Mouse (Mus musculus): ENCODE results near the gene Pank3. TPM values are rescaled to one million over a fixed set of nuclear protein-coding genes. Genes with fewer than 3 reads are reported as not detected.
A peak's percentile ranks its signal among the peaks of the same experiment; 100 is the strongest.

Pank3 gene
- polyA plus RNA-seq, 1 experiment from 2014 or later: 39.6 TPM

GRCm38 (mm10) chr11:35755546-35755945, 13.7 kb upstream of the Pank3 start:
- Histone ChIP-seq H3K27me3 (replicated peaks; ENCODE audit: control insufficient read depth, insufficient read depth, low read length) (no peaks in the 10 kb centered on the region), H3K36me3 (ENCODE audit: control insufficient read depth, insufficient read depth) (no peaks in the 10 kb centered on the region), H3K4me3 (ENCODE audit: low read depth, low read length) (no peak overlapping the region), H3K4me1 (replicated peaks; ENCODE audit: control insufficient read depth, insufficient read depth, low read length) (peaks cover 2% of the 10 kb centered on the region; the same call in 1 of the 2 replicates), H3K9ac (ENCODE audit: low read depth, low read length) (no peak overlapping the region), H3K4me2 (replicated peaks; ENCODE audit: low read depth) (no peak overlapping the region), H3K27ac (ENCODE audit: low read depth, low read length) (peak overlapping the region; percentile 80), H3K9me3 (ENCODE audit: control insufficient read depth) (no peaks in the 10 kb centered on the region)
- WGBS: 19% methylated on average over 6 of the region's 6 CpGs
- no peak for TF ChIP-seq CTCF (IDR thresholded peaks at IDR 0.05; ENCODE audit: low read depth)
- peak; percentile 16; the same call in 1 of the 2 replicates for ATAC-seq

GRCm38 (mm10) chr11:35756411-35757303, 12.6 kb upstream of the Pank3 start:
- Histone ChIP-seq H3K4me1 (replicated peaks; ENCODE audit: control insufficient read depth, insufficient read depth, low read length) (peaks cover 6% of the 10 kb centered on the region; the same call in 1 of the 2 replicates), H3K9me3 (ENCODE audit: control insufficient read depth) (no peaks in the 10 kb centered on the region), H3K4me3 (ENCODE audit: low read depth, low read length) (no peak overlapping the region), H3K27ac (ENCODE audit: low read depth, low read length) (peak overlapping the region; percentile 80; the same call in 1 of the 2 replicates), H3K36me3 (ENCODE audit: control insufficient read depth, insufficient read depth) (no peaks in the 10 kb centered on the region), H3K9ac (ENCODE audit: low read depth, low read length) (no peak overlapping the region), H3K4me2 (replicated peaks; ENCODE audit: low read depth) (no peak overlapping the region), H3K27me3 (replicated peaks; ENCODE audit: control insufficient read depth, insufficient read depth, low read length) (no peaks in the 10 kb centered on the region)
- ATAC-seq: no peak
- WGBS: 87% methylated on average over 11 of the region's 11 CpGs
- TF ChIP-seq CTCF (IDR thresholded peaks at IDR 0.05; ENCODE audit: low read depth): no peak

- no peaks in the 10 kb centered on the region for H3K27me3 ChIP-seq (replicated peaks; ENCODE audit: control insufficient read depth, insufficient read depth, low read length)
- no peak overlapping the region for H3K4me2 ChIP-seq (replicated peaks; ENCODE audit: low read depth)
- 58% methylated on average over 7 of the region's 7 CpGs for WGBS
- no peak for TF ChIP-seq CTCF (IDR thresholded peaks at IDR 0.05; ENCODE audit: low read depth)
- H3K4me3 ChIP-seq (ENCODE audit: low read depth, low read length): no peak overlapping the region
- H3K36me3 ChIP-seq (ENCODE audit: control insufficient read depth, insufficient read depth): no peaks in the 10 kb centered on the region
- H3K27ac ChIP-seq (ENCODE audit: low read depth, low read length): peak overlapping the region; percentile 86
- peak; percentile 91 for ATAC-seq
- H3K9ac ChIP-seq (ENCODE audit: low read depth, low read length): no peak overlapping the region
- H3K4me1 ChIP-seq (replicated peaks; ENCODE audit: control insufficient read depth, insufficient read depth, low read length): peaks cover 6% of the 10 kb centered on the region; the same call in 1 of the 2 replicates
- H3K9me3 ChIP-seq (ENCODE audit: control insufficient read depth): no peaks in the 10 kb centered on the region
Observed at GRCm38 (mm10) chr11:35760001-35760626, 9.2 kb upstream of the Pank3 start.

GRCm38 (mm10) chr11:35760627-35761003, 8.7 kb upstream of the Pank3 start:
- Histone ChIP-seq H3K36me3 (ENCODE audit: control insufficient read depth, insufficient read depth) (no peaks in the 10 kb centered on the region), H3K4me1 (replicated peaks; ENCODE audit: control insufficient read depth, insufficient read depth, low read length) (peaks cover 6% of the 10 kb centered on the region; the same call in 1 of the 2 replicates), H3K4me3 (ENCODE audit: low read depth, low read length) (no peak overlapping the region), H3K9ac (ENCODE audit: low read depth, low read length) (0 out of 2 replicates have a peak overlapping the region, but pooled peaks have one; percentile 0), H3K27ac (ENCODE audit: low read depth, low read length) (peak overlapping the region; percentile 86), H3K4me2 (replicated peaks; ENCODE audit: low read depth) (no peak overlapping the region), H3K9me3 (ENCODE audit: control insufficient read depth) (no peaks in the 10 kb centered on the region), H3K27me3 (replicated peaks; ENCODE audit: control insufficient read depth, insufficient read depth, low read length) (no peaks in the 10 kb centered on the region)
- peak; percentile 93 for ATAC-seq
- no peak for TF ChIP-seq CTCF (IDR thresholded peaks at IDR 0.05; ENCODE audit: low read depth)
- 65% methylated on average over 4 of the region's 4 CpGs for WGBS

GRCm38 (mm10) chr11:35766845-35767244, 2.4 kb upstream of the Pank3 start:
- Histone ChIP-seq H3K9ac (ENCODE audit: low read depth, low read length) (no peak overlapping the region), H3K4me1 (replicated peaks; ENCODE audit: control insufficient read depth, insufficient read depth, low read length) (no peaks in the 10 kb centered on the region), H3K4me2 (replicated peaks; ENCODE audit: low read depth) (no peak overlapping the region), H3K9me3 (ENCODE audit: control insufficient read depth) (no peaks in the 10 kb centered on the region), H3K27ac (ENCODE audit: low read depth, low read length) (no peak overlapping the region), H3K36me3 (ENCODE audit: control insufficient read depth, insufficient read depth) (no peaks in the 10 kb centered on the region), H3K27me3 (replicated peaks; ENCODE audit: control insufficient read depth, insufficient read depth, low read length) (no peaks in the 10 kb centered on the region), H3K4me3 (ENCODE audit: low read depth, low read length) (no peak overlapping the region)
- no peak for ATAC-seq
- no peak for TF ChIP-seq CTCF (IDR thresholded peaks at IDR 0.05; ENCODE audit: low read depth)
- 87% methylated on average over 5 of the region's 5 CpGs for WGBS

GRCm38 (mm10) chr11:35769746-35770437, 608 bp downstream of the Pank3 start:
- Histone ChIP-seq H3K4me1 (replicated peaks; ENCODE audit: control insufficient read depth, insufficient read depth, low read length) (no peaks in the 10 kb centered on the region), H3K27ac (ENCODE audit: low read depth, low read length) (peak overlapping the region; percentile 97), H3K27me3 (replicated peaks; ENCODE audit: control insufficient read depth, insufficient read depth, low read length) (no peaks in the 10 kb centered on the region), H3K36me3 (ENCODE audit: control insufficient read depth, insufficient read depth) (no peaks in the 10 kb centered on the region), H3K4me2 (replicated peaks; ENCODE audit: low read depth) (peak overlapping the region; percentile 73), H3K9me3 (ENCODE audit: control insufficient read depth) (no peaks in the 10 kb centered on the region), H3K9ac (ENCODE audit: low read depth, low read length) (peak overlapping the region; percentile 96), H3K4me3 (ENCODE audit: low read depth, low read length) (peak overlapping the region; percentile 96)
- no peak for TF ChIP-seq CTCF (IDR thresholded peaks at IDR 0.05; ENCODE audit: low read depth)
- under 1% methylated on average over 32 of the region's 41 CpGs for WGBS
- peak; percentile 95 for ATAC-seq
